ENCODE assay signal across 19 mouse cellular contexts in genomic region chr3:137343446-137343845, GRCm38 (mm10). TPM values are rescaled to one million over a fixed set of nuclear protein-coding genes. Genes with fewer than 3 reads are reported as not detected.
A peak's percentile ranks its signal among the peaks of the same experiment; 100 is the strongest.
DNase-seq lines count a peak whose midpoint lies in the region; ATAC-seq and TF ChIP-seq lines count a peak whose summit lies in the region.
"Had no signal": no experiment of that assay in that cellular context is flagged by ENCODE, and none has a peak within 500 bp of the region (broad histone marks: within the 10 kb centered on the region; RNA-seq: fewer than 3 reads in every experiment).

No protein-coding gene starts in this region.

- peak overlapping the region; percentile 25 for H3K4me2 ChIP-seq in heart, postnatal 0 days (ENCODE audit: low read depth, low read length)
- H3K4me2 ChIP-seq: hindbrain, embryonic 13.5 days had no signal

- no peak overlapping the region for H3K4me3 ChIP-seq in heart, postnatal 0 days (ENCODE audit: low read depth, low read length)
- H3K4me3 ChIP-seq: embryonic facial prominence, embryonic 10.5 days; hindbrain, embryonic 13.5 days; left cerebral cortex, adult 2 months; midbrain, embryonic 10.5 days had no signal

- no peaks in the 10 kb centered on the region for H3K36me3 ChIP-seq in heart, postnatal 0 days (replicated peaks; ENCODE audit: control insufficient read depth, insufficient read depth, low read length)
- H3K36me3 ChIP-seq: embryonic facial prominence, embryonic 10.5 days; hindbrain, embryonic 13.5 days; midbrain, embryonic 10.5 days had no signal

- intact Hi-C loops in heart, postnatal 25 days (cut with DNase I) = loop anchor here (5.0 kb wide), 2 partner anchors 61 to 196 kb away; no protein-coding TSS in a partner anchor

- H3K27me3 ChIP-seq in heart, postnatal 0 days (ENCODE audit: control insufficient read depth, insufficient read depth, low read length) = no peaks in the 10 kb centered on the region
- H3K27me3 ChIP-seq: hindbrain, embryonic 13.5 days had no signal

- H3K9me3 ChIP-seq in heart, postnatal 0 days (replicated peaks; ENCODE audit: control insufficient read depth, low read length) = no peaks in the 10 kb centered on the region
- H3K9me3 ChIP-seq: embryonic facial prominence, embryonic 10.5 days; hindbrain, embryonic 13.5 days; midbrain, embryonic 10.5 days had no signal

- TF ChIP-seq EP300 in heart, postnatal 0 days (IDR thresholded peaks at IDR 0.05; ENCODE audit: low read depth) = no peak

- no peaks in the 10 kb centered on the region for H3K4me1 ChIP-seq in heart, postnatal 0 days (ENCODE audit: control insufficient read depth, insufficient read depth)
- H3K4me1 ChIP-seq: embryonic facial prominence, embryonic 10.5 days; hindbrain, embryonic 13.5 days; midbrain, embryonic 10.5 days had no signal

- no peak overlapping the region for H3K9ac ChIP-seq in heart, postnatal 0 days (replicated peaks; ENCODE audit: low read depth, low read length)
- H3K9ac ChIP-seq: hindbrain, embryonic 13.5 days had no signal

- no peak overlapping the region for H3K27ac ChIP-seq in heart, postnatal 0 days (ENCODE audit: low read depth)
- H3K27ac ChIP-seq: embryonic facial prominence, embryonic 10.5 days; hindbrain, embryonic 13.5 days; left cerebral cortex, adult 2 months; macrophage; midbrain, embryonic 10.5 days had no signal

- TF ChIP-seq CTCF in heart, postnatal 0 days (IDR thresholded peaks at IDR 0.05; ENCODE audit: low read depth) = no peak

- 65% methylated on average over 5 of the region's 5 CpGs for WGBS in heart, postnatal 0 days

- ATAC-seq in heart, postnatal 0 days (ENCODE audit: insufficient read depth, low read depth) = no peak
- ATAC-seq: inflammation-experienced regulatory T-cells, adult 6 months had no signal

- DNase-seq in heart, adult 11 months = peak; percentile 92
- DNase-seq in heart, postnatal 25 days (ENCODE audit: low spot score) = no peak
- peak; percentile 17 for DNase-seq in kidney, adult 11 months
- no peak for DNase-seq in kidney, adult 18-20 months
- DNase-seq in heart, postnatal 0 days (ENCODE audit: low spot score) = no peak
- DNase-seq in kidney, postnatal 14 days = peak; percentile 54
- DNase-seq in B cell, adult 2 months = no peak
- DNase-seq: cerebellum, adult 8-10 months; layer of hippocampus, adult 9-11 months; left cerebral cortex, postnatal 4 days; liver; thymus, adult 2 months had no signal

RNA-seq across cellular contexts. Expression of gene Emcn, which starts 2.6 kb away (rescaled TPM):
- 10 to 100 TPM; 51.2 to 56.4 TPM for total RNA-seq in heart, postnatal 25 days (2021)
- total RNA-seq in heart, postnatal 0 days (2014; rRNA removed; ENCODE audit: low replicate concordance) = 54.5 and 75.2 TPM in 2 replicates
- polyA plus RNA-seq in heart, postnatal 0 days (2015; fragmentation: Nextera tagmentation; extraction: Ambion mirVana) = 66.8 and 67.8 TPM in 2 replicates
- total RNA-seq: neutrophil, adult 5-6 weeks had no signal
- polyA plus RNA-seq: macrophage had no signal

Comparison
In these comparisons a context has a peak if more than half of its experiments do, and no peak if none do; other contexts are left out.
1. DNase-seq: peak in heart, adult 11 months (single experiment), kidney, adult 11 months (single experiment) and kidney, postnatal 14 days (single experiment); none in heart, postnatal 25 days (single experiment), kidney, adult 18-20 months (single experiment), heart, postnatal 0 days (single experiment) and B cell, adult 2 months (0 of 2).